Mouse (Mus musculus) intestine, embryonic 16.5 days (tissue): Measurements from ENCODE around the gene Nags. TPM values are rescaled to one million over a fixed set of nuclear protein-coding genes. Genes with fewer than 3 reads are reported as not detected.

ENCODE experiments used
- ATAC-seq: fragments of 200-750 bp; cut with Nextera tagmentation; 2 replicates; pipeline ENCODE4 v1.8.0; 2017; ENCODE audit warnings: moderate TSS enrichment, moderate library complexity
- H3K27ac ChIP-seq: fragments of 300-500 bp; sonication (generic); 2 replicates; pipeline ENCODE4 v1.5.1; 2014; ENCODE audit warnings: mild to moderate bottlenecking, low read length
- H3K27me3 ChIP-seq: fragments of 300-500 bp; sonication (generic); replicated peaks from 2 replicates; pipeline ENCODE4 v1.6.1; 2014; ENCODE audit warnings: low read length, control low read depth, mixed read lengths; ENCODE audit not compliant: control insufficient read depth, insufficient read depth
- H3K36me3 ChIP-seq: fragments of 300-500 bp; sonication (generic); 2 replicates; pipeline ENCODE4 v1.6.1; 2014; ENCODE audit warnings: low read length, control low read depth; ENCODE audit not compliant: control insufficient read depth, insufficient read depth
- H3K4me1 ChIP-seq: fragments of 300-500 bp; sonication (generic); 2 replicates; pipeline ENCODE4 v1.6.1; 2014; ENCODE audit warnings: low read length, control low read depth, mixed read lengths; ENCODE audit not compliant: control insufficient read depth, insufficient read depth
- H3K4me2 ChIP-seq: fragments of 300-500 bp; sonication (generic); 2 replicates; pipeline ENCODE4 v1.6.1; 2014; ENCODE audit warnings: low read depth, low read length, control low read depth
- H3K4me3 ChIP-seq: fragments of 300-500 bp; sonication (generic); 2 replicates; pipeline ENCODE4 v1.5.1; 2014; ENCODE audit warnings: mild to moderate bottlenecking, low read length
- H3K9ac ChIP-seq: fragments of 300-500 bp; sonication (generic); 2 replicates; pipeline ENCODE4 v1.6.1; 2014; ENCODE audit warnings: low read depth, low read length
- H3K9me3 ChIP-seq: fragments of 300-500 bp; sonication (generic); 2 replicates; pipeline ENCODE4 v1.6.1; 2016; ENCODE audit warnings: low read length, control low read depth; ENCODE audit not compliant: control insufficient read depth
- WGBS: fragments of 180-500 bp; shearing (Covaris S2); extraction: QIAGEN DNeasy Blood & Tissue Kit; methylation state at CpG from one replicate; pipeline ENCODE4 v1.1.7; 2014; 5-methylcytosine and 5-hydroxymethylcytosine counted together
- polyA plus RNA-seq: library from polyadenylated mRNA; unstranded; fragments of >200 nt; fragmentation: Nextera tagmentation; extraction: Ambion mirVana; gene quantifications from 2 replicates; pipeline ENCODE4 v1.2.1, GENCODE M21; 2015

The Nags gene
- polyA plus RNA-seq, 1 experiment from 2014 or later, result 33.8 TPM

- ATAC-seq, result no peak
- Histone ChIP-seq H3K4me3 (no peak overlapping the region), H3K4me2 (no peak overlapping the region), H3K9me3 (no peaks in the 10 kb centered on the region), H3K27ac (no peak overlapping the region), H3K9ac (no peak overlapping the region), H3K36me3 (peaks cover 16% of the 10 kb centered on the region; the same call in 1 of the 2 replicates), H3K4me1 (peaks cover 12% of the 10 kb centered on the region; the same call in 1 of the 2 replicates), H3K27me3 (no peaks in the 10 kb centered on the region)
- WGBS, result 84% methylated on average over 9 of the region's 9 CpGs
These were observed 48.5 kb downstream of the Nags start for GRCm38 (mm10) chr11:102193657-102194440.

- ATAC-seq, result peak; percentile 40; the same call in 1 of the 2 replicates
- 72% methylated on average over 21 of the region's 21 CpGs for WGBS
These were observed 50.9 kb downstream of the Nags start for GRCm38 (mm10) chr11:102196018-102196797.

GRCm38 (mm10) chr11:102198245-102198644 is 52.9 kb downstream of the Nags start:
- H3K36me3 ChIP-seq, result peaks cover 27% of the 10 kb centered on the region
- no peak overlapping the region for H3K4me2 ChIP-seq
- no peak overlapping the region for H3K4me3 ChIP-seq
- no peaks in the 10 kb centered on the region for H3K27me3 ChIP-seq
- no peak overlapping the region for H3K9ac ChIP-seq
- H3K9me3 ChIP-seq, result no peaks in the 10 kb centered on the region
- no peak for ATAC-seq
- H3K4me1 ChIP-seq, result no peaks in the 10 kb centered on the region
- no peak overlapping the region for H3K27ac ChIP-seq
- WGBS, result 69% methylated on average over 6 of the region's 6 CpGs

More at GRCm38 (mm10) chr11:102196018-102196797, 50.9 kb downstream of the Nags start:
- peaks cover 2% of the 10 kb centered on the region; the same call in 1 of the 2 replicates for H3K4me1 ChIP-seq
- H3K27me3 ChIP-seq, result no peaks in the 10 kb centered on the region
- no peak overlapping the region for H3K9ac ChIP-seq
- H3K9me3 ChIP-seq, result no peaks in the 10 kb centered on the region
- H3K4me3 ChIP-seq, result no peak overlapping the region
- H3K4me2 ChIP-seq, result no peak overlapping the region
- peaks cover 21% of the 10 kb centered on the region for H3K36me3 ChIP-seq
- H3K27ac ChIP-seq, result no peak overlapping the region

Other genes starting within 250 kb of the Nags start
- gene Sost, start 178.5 kb upstream of the Nags start, polyA plus RNA-seq, result 0.12 TPM in 1 of 2 replicates, not detected in the other
- gene Cfap97d1, start 161.2 kb upstream of the Nags start, polyA plus RNA-seq, result not detected in 2 replicates
- 27.6 and 29.5 TPM in 2 replicates for gene Dusp3, start 158.5 kb upstream of the Nags start, polyA plus RNA-seq
- gene Mpp3, start 117.1 kb upstream of the Nags start, polyA plus RNA-seq, result 5.7 and 6.5 TPM in 2 replicates
- 1.9 and 2.0 TPM in 2 replicates for gene Cd300lg, start 104.0 kb upstream of the Nags start, polyA plus RNA-seq
- gene Mpp2, start 57.0 kb upstream of the Nags start, polyA plus RNA-seq, result 5.8 and 6.2 TPM in 2 replicates
- gene Ppy, start 44.2 kb upstream of the Nags start, polyA plus RNA-seq, result 3.9 and 6.0 TPM in 2 replicates
- gene Pyy, start 37.7 kb upstream of the Nags start, polyA plus RNA-seq, result 62.9 and 67.0 TPM in 2 replicates
- gene Tmem101, start 10.9 kb downstream of the Nags start, polyA plus RNA-seq, result 23.4 and 26.0 TPM in 2 replicates
- gene Lsm12, start 39.8 kb downstream of the Nags start, polyA plus RNA-seq, result 87.9 and 115 TPM in 2 replicates
- gene G6pc3, start 44.1 kb downstream of the Nags start, polyA plus RNA-seq, result 26.7 and 32.1 TPM in 2 replicates
- gene Hdac5, start 84.7 kb downstream of the Nags start, polyA plus RNA-seq, result 54.8 and 55.5 TPM in 2 replicates
- 12.4 and 15.9 TPM in 2 replicates for gene BC030867, start 103.4 kb downstream of the Nags start, polyA plus RNA-seq
- 0.05 TPM in 2 replicates for gene Asb16, start 123.2 kb downstream of the Nags start, polyA plus RNA-seq
- gene Tmub2, start 139.4 kb downstream of the Nags start, polyA plus RNA-seq, result 52.0 and 54.3 TPM in 2 replicates
- 8.8 and 9.0 TPM in 2 replicates for gene Atxn7l3, start 151.1 kb downstream of the Nags start, polyA plus RNA-seq
- 65.5 and 66.0 TPM in 2 replicates for gene Ubtf, start 174.2 kb downstream of the Nags start, polyA plus RNA-seq
- 11.2 and 19.3 TPM in 2 replicates for gene Slc4a1, start 220.7 kb downstream of the Nags start, polyA plus RNA-seq
- 6.0 and 6.8 TPM in 2 replicates for gene Rundc3a, start 247.9 kb downstream of the Nags start, polyA plus RNA-seq